Mouse (Mus musculus) embryonic stem cell, embryonic (primary cell): Measurements from ENCODE around the gene Tmed3.

Source experiments
- CTCF ChIA-PET, 4 experiments: fragments of 300-600 bp in 2 of 4; fragments of 350-600 bp in 2 of 4; sonication (Branson Sonifier 250); formaldehyde crosslinking; loops; one replicate each; lab custom pipeline; 2022; ENCODE audit warnings: inconsistent platforms in 2 of 4; lab: Charles Lee
- POLR2A ChIA-PET, 4 experiments: fragments of 300-600 bp in 2 of 4; fragments of 350-600 bp in 2 of 4; sonication (Branson Sonifier 250); formaldehyde crosslinking; loops; one replicate each; lab custom pipeline; 2022; ENCODE audit warnings: antibody characterized with exemption in 4 of 4, inconsistent platforms in 1 of 4; lab: Charles Lee

Gene Tmed3

DNA sequence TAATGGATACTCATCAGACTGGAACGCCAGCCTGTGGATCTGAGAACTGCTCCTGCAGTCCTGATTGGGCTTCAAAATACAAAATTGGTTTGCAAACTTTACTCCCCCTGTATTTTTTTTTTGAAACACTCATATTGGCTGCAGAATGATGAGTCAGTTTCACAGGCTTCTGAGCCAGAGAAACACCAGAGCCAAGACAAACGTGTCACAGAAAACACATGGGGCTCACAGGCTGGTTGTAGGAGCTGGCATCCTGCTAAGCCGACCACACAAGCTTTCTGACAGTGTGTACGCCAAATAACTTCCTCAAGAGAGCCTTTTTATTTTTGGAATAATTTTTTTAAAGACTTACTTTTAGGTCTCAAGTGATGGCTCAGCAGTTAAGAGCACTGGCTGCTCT is 35.0 kb downstream of the Tmed3 start:
- ChIA-PET POLR2A (no interaction called here), CTCF (no interaction called here)

GRCm38 (mm10) chr9:89667306-89667942 is 37.4 kb downstream of the Tmed3 start:
- ChIA-PET CTCF (no interaction called here), POLR2A (interaction anchor here in 1 of 4 experiments (0.6 kb wide), 1 partner anchor 127 kb away, joined by 7 read pairs; no protein-coding TSS in a partner anchor)

GRCm38 (mm10) chr9:89650913-89651312 is 54.0 kb downstream of the Tmed3 start:
- ChIA-PET POLR2A (interaction anchor here in 1 of 4 experiments (0.6 kb wide), 1 partner anchor 476 kb away, joined by 3 read pairs; no protein-coding TSS in a partner anchor), CTCF (interaction anchor here in 1 of 4 experiments (1.6 kb wide), 1 partner anchor 23 kb away, joined by 4 read pairs; no protein-coding TSS in a partner anchor)
